Mouse (Mus musculus): ENCODE data around the gene Scamp2.

- TF ChIP-seq POLR2A (IDR thresholded peaks at IDR 0.05; ENCODE audit: insufficient read length, low read depth): peak; percentile 100
- no peak for TF ChIP-seq USF1 (IDR thresholded peaks at IDR 0.05; ENCODE audit: low read depth)
Measured at GRCm38 (mm10) chr9:57521056-57521911, 39.5 kb upstream of the Scamp2 start, which contains the start of gene Cox5a.
